Mouse (Mus musculus) myocyte (in vitro differentiated cells): ENCODE results near the gene Phka2. TPM values are rescaled to one million over a fixed set of nuclear protein-coding genes. Genes with fewer than 3 reads are reported as not detected.

Experiments
- H3K27me3 ChIP-seq: one replicate; pipeline ENCODE4 v1.6.1; 2011; ENCODE audit not compliant: control insufficient read depth, insufficient read depth, insufficient read length
- H3K36me3 ChIP-seq: one replicate; pipeline ENCODE4 v1.6.1; 2011; ENCODE audit not compliant: control insufficient read depth, insufficient read depth
- H3K4me2 ChIP-seq: one replicate; pipeline ENCODE4 v1.6.1; 2011; ENCODE audit warnings: low read depth, control low read depth
- H3K4me3 ChIP-seq: one replicate; pipeline ENCODE4 v1.5.1; 2011; ENCODE audit warnings: mild to moderate bottlenecking, control low read depth, moderate library complexity
- H3K79me2 ChIP-seq: one replicate; pipeline ENCODE4 v1.6.1; 2011; ENCODE audit not compliant: control insufficient read depth, insufficient read depth
- H3ac ChIP-seq: one replicate; pipeline ENCODE4 v1.6.1; 2011; ENCODE audit not compliant: control insufficient read depth, insufficient read length
- CEBPB ChIP-seq: IDR thresholded peaks from 2 replicates; pipeline ENCODE4 v1.6.1; 2011; ENCODE audit warnings: mild to moderate bottlenecking, moderate library complexity; ENCODE audit not compliant: poor library complexity, insufficient read depth, severe bottlenecking
- E2F4 ChIP-seq: IDR thresholded peaks from one replicate; pipeline ENCODE4 v1.6.1; 2011; ENCODE audit warnings: mild to moderate bottlenecking, control low read depth, moderate library complexity; ENCODE audit not compliant: insufficient read depth
- MAX ChIP-seq: IDR thresholded peaks from one replicate; pipeline ENCODE4 v1.6.1; 2011; ENCODE audit warnings: low read depth, mild to moderate bottlenecking, control low read depth
- MYOD1 ChIP-seq, 3 experiments: IDR thresholded peaks; one replicate each; pipeline ENCODE4 v1.6.1; 2011; ENCODE audit warnings: control low read depth in 2 of 3, low read depth in 2 of 3, mild to moderate bottlenecking in 2 of 3, moderate library complexity in 1 of 3; ENCODE audit not compliant: insufficient read length in 2 of 3, control insufficient read depth in 1 of 3
- MYOG ChIP-seq, 3 experiments: IDR thresholded peaks; one replicate each; pipeline ENCODE4 v1.6.1; 2011; ENCODE audit warnings: control low read depth in 2 of 3, low read depth in 2 of 3, mild to moderate bottlenecking in 2 of 3; ENCODE audit not compliant: insufficient read length in 2 of 3, control insufficient read depth in 1 of 3, insufficient read depth in 1 of 3
- POLR2A ChIP-seq: IDR thresholded peaks from one replicate; pipeline ENCODE4 v1.6.1; 2011; ENCODE audit warnings: low read depth, mild to moderate bottlenecking, control low read depth, moderate library complexity; ENCODE audit not compliant: insufficient read length
- POLR2AphosphoS2 ChIP-seq: IDR thresholded peaks from one replicate; pipeline ENCODE4 v1.6.1; 2011; ENCODE audit warnings: low read depth, control low read depth; ENCODE audit not compliant: insufficient read length
- REST ChIP-seq: IDR thresholded peaks from one replicate; pipeline ENCODE4 v1.6.1; 2011; ENCODE audit warnings: mild to moderate bottlenecking, control low read depth, moderate library complexity; ENCODE audit not compliant: insufficient read depth, insufficient read length
- SRF ChIP-seq: IDR thresholded peaks from one replicate; pipeline ENCODE4 v1.6.1; 2011; ENCODE audit warnings: low read depth; ENCODE audit not compliant: control insufficient read depth, insufficient read length
- TCF12 ChIP-seq: IDR thresholded peaks from one replicate; pipeline ENCODE4 v1.6.1; 2011; ENCODE audit warnings: mild to moderate bottlenecking, control low read depth; ENCODE audit not compliant: poor library complexity, insufficient read depth, severe bottlenecking
- TCF3 ChIP-seq: IDR thresholded peaks from one replicate; pipeline ENCODE4 v1.6.1; 2011; ENCODE audit warnings: low read depth, control low read depth; ENCODE audit not compliant: insufficient read length
- USF1 ChIP-seq: IDR thresholded peaks from one replicate; pipeline ENCODE4 v1.6.1; 2011; ENCODE audit warnings: low read depth, mild to moderate bottlenecking, control low read depth, moderate library complexity
- polyA plus RNA-seq: library from polyadenylated mRNA; unstranded; fragments of >200 nt; fragmentation: generic; extraction: Trizol; gene quantifications from one replicate; pipeline ENCODE4 v1.2.1, GENCODE M21; 2012; ENCODE audit warnings: missing spikeins

Gene Phka2
- polyA plus RNA-seq, 1 experiment, result 12.1 TPM

- no peaks in the 10 kb centered on the region for H3K27me3 ChIP-seq
- H3K36me3 ChIP-seq, result no peaks in the 10 kb centered on the region
- TF ChIP-seq POLR2AphosphoS2 (no peak), MYOG (IDR thresholded peaks at IDR 0.05; ENCODE audit: control insufficient read depth in 1 of 3, insufficient read depth in 1 of 3, insufficient read length in 2 of 3, low read depth in 2 of 3) (peak in 1 of 3 experiments; percentile 20)
- H3K79me2 ChIP-seq, result no peaks in the 10 kb centered on the region
- no peak overlapping the region for H3ac ChIP-seq
- no peak overlapping the region for H3K4me2 ChIP-seq
- no peak overlapping the region for H3K4me3 ChIP-seq
These were observed 91.0 kb downstream of the Phka2 start for GRCm38 (mm10) chrX:160592933-160593332.

- peak overlapping the region; percentile 26 for H3K4me2 ChIP-seq
- no peaks in the 10 kb centered on the region for H3K79me2 ChIP-seq
- no peak overlapping the region for H3K4me3 ChIP-seq
- no peaks in the 10 kb centered on the region for H3K36me3 ChIP-seq
- no peak overlapping the region for H3ac ChIP-seq
- no peaks in the 10 kb centered on the region for H3K27me3 ChIP-seq
- peak; percentile 73 for TF ChIP-seq TCF3
- peak; percentile 38 to 91 (median 88) for TF ChIP-seq MYOD1 (IDR thresholded peaks at IDR 0.05; ENCODE audit: control insufficient read depth in 1 of 3, insufficient read length in 2 of 3, low read depth in 2 of 3)
- no peak for TF ChIP-seq CEBPB
- no peak for TF ChIP-seq SRF
- TF ChIP-seq MYOG (IDR thresholded peaks at IDR 0.05; ENCODE audit: control insufficient read depth in 1 of 3, insufficient read depth in 1 of 3, insufficient read length in 2 of 3, low read depth in 2 of 3), result peak; percentile 72 to 95 (median 80)
- no peak for TF ChIP-seq USF1
- TF ChIP-seq REST, result no peak
- no peak for TF ChIP-seq MAX
- peak; percentile 62 for TF ChIP-seq TCF12
- no peak for TF ChIP-seq POLR2A
- no peak for TF ChIP-seq E2F4
- no peak for TF ChIP-seq POLR2AphosphoS2
These were observed 96.1 kb downstream of the Phka2 start for GRCm38 (mm10) chrX:160598055-160598454.

- no peak overlapping the region for H3ac ChIP-seq
- no peaks in the 10 kb centered on the region for H3K36me3 ChIP-seq
- no peaks in the 10 kb centered on the region for H3K79me2 ChIP-seq
These were observed 96.8 kb downstream of the Phka2 start for GRCm38 (mm10) chrX:160598562-160599458.

GRCm38 (mm10) chrX:160601053-160601452 lies 99.1 kb downstream of the Phka2 start:
- Histone ChIP-seq H3K27me3 (no peaks in the 10 kb centered on the region), H3ac (no peak overlapping the region), H3K4me2 (no peak overlapping the region), H3K79me2 (no peaks in the 10 kb centered on the region), H3K36me3 (no peaks in the 10 kb centered on the region), H3K4me3 (no peak overlapping the region)
- TF ChIP-seq USF1 (no peak), POLR2A (no peak), MAX (no peak), MYOD1 (IDR thresholded peaks at IDR 0.05; ENCODE audit: control insufficient read depth in 1 of 3, insufficient read length in 2 of 3, low read depth in 2 of 3) (no peak), SRF (no peak), POLR2AphosphoS2 (no peak), REST (no peak), TCF12 (no peak), TCF3 (no peak), CEBPB (no peak), MYOG (IDR thresholded peaks at IDR 0.05; ENCODE audit: control insufficient read depth in 1 of 3, insufficient read depth in 1 of 3, insufficient read length in 2 of 3, low read depth in 2 of 3) (no peak), E2F4 (no peak)

More at GRCm38 (mm10) chrX:160598562-160599458, 96.8 kb downstream of the Phka2 start:
- TF ChIP-seq POLR2AphosphoS2 (no peak), CEBPB (no peak), REST (no peak), TCF3 (peak; percentile 83), MAX (no peak), MYOG (IDR thresholded peaks at IDR 0.05; ENCODE audit: control insufficient read depth in 1 of 3, insufficient read depth in 1 of 3, insufficient read length in 2 of 3, low read depth in 2 of 3) (peak; percentile 40 to 95 (median 72)), POLR2A (no peak), E2F4 (no peak), MYOD1 (IDR thresholded peaks at IDR 0.05; ENCODE audit: control insufficient read depth in 1 of 3, insufficient read length in 2 of 3, low read depth in 2 of 3) (peak; percentile 71 to 90 (median 81)), SRF (no peak), TCF12 (peak; percentile 52), USF1 (no peak)
- H3K27me3 ChIP-seq, result no peaks in the 10 kb centered on the region
- H3K4me2 ChIP-seq, result peak overlapping the region; percentile 55
- H3K4me3 ChIP-seq, result no peak overlapping the region
